Mouse (Mus musculus) CD4-positive, CD25-positive, alpha-beta regulatory T cell, adult 2 months (primary cell): ENCODE measurements at regions not wholly inside any gene's neighbourhood (a gene's known extent, or its start where the extent isn't known, plus 50 kb on each side); places are given as distances from the start of the nearest gene placed in this dataset.

Source experiments
- DNase-seq: peaks from one replicate; pipeline ENCODE4 v3.0.0-alpha.2; 2012; ENCODE audit warnings: low read depth, low spot score

GRCm38 (mm10) chr4:107736866-107737265, 52.8 kb upstream of the Dmrtb1 start:
- DNase-seq = no peak

GRCm38 (mm10) chr4:107737907-107738306, 53.9 kb upstream of the Dmrtb1 start:
- DNase-seq = peak; percentile 83

- DNase-seq = no peak
Observed at GRCm38 (mm10) chr4:107738776-107739175, 54.7 kb upstream of the Dmrtb1 start.

- no peak for DNase-seq
Observed at GRCm38 (mm10) chr4:107739789-107740405, 55.9 kb upstream of the Dmrtb1 start.

- no peak for DNase-seq
Observed at GRCm38 (mm10) chr4:107743646-107744045, 58.4 kb upstream of the Lrp8 start.

GRCm38 (mm10) chr4:107746366-107746765, 55.7 kb upstream of the Lrp8 start:
- no peak for DNase-seq

- no peak for DNase-seq
Observed at GRCm38 (mm10) chr4:107746923-107747431, 55.1 kb upstream of the Lrp8 start.

GRCm38 (mm10) chr4:107747454-107747853, 54.6 kb upstream of the Lrp8 start:
- DNase-seq = no peak

- DNase-seq = no peak
Observed at GRCm38 (mm10) chr4:107747907-107748628, 54.0 kb upstream of the Lrp8 start.

GRCm38 (mm10) chr4:107749045-107749444, 53.0 kb upstream of the Lrp8 start:
- DNase-seq = no peak

GRCm38 (mm10) chr4:107750017-107750416, 52.0 kb upstream of the Lrp8 start:
- no peak for DNase-seq
